Mouse (Mus musculus) ES-Bruce4 (cell line): Measurements from ENCODE around the gene Taar5.

Source experiments
- CTCF ChIP-seq: IDR thresholded peaks from one replicate; pipeline ENCODE4 v1.8.1; 2011; ENCODE audit warnings: low read depth, low read length
- POLR2A ChIP-seq: IDR thresholded peaks from one replicate; pipeline ENCODE4 v1.8.1; 2011; ENCODE audit warnings: low read length; ENCODE audit not compliant: insufficient read depth

GRCm38 (mm10) chr10:23964921-23965610, 5.4 kb upstream of the Taar5 start:
- TF ChIP-seq POLR2A: no peak
- TF ChIP-seq CTCF: no peak
